Mouse (Mus musculus) brain, embryonic 14.5 days (tissue): ENCODE data around the gene Obscn.

Experiments
- CTCF ChIP-seq: fragments of 200-500 bp; IDR thresholded peaks from 2 replicates; pipeline ENCODE4 v1.5.1; 2012; ENCODE audit warnings: inconsistent platforms, mild to moderate bottlenecking, moderate library complexity, borderline replicate concordance; ENCODE audit not compliant: insufficient read depth, insufficient read length; ENCODE audit errors: extremely low read depth
- POLR2A ChIP-seq: fragments of 200-500 bp; IDR thresholded peaks from 2 replicates; pipeline ENCODE4 v1.6.1; 2012; ENCODE audit warnings: mild to moderate bottlenecking, inconsistent platforms, borderline replicate concordance; ENCODE audit not compliant: poor library complexity, insufficient read depth, insufficient read length, severe bottlenecking; ENCODE audit errors: extremely low read depth

DNA sequence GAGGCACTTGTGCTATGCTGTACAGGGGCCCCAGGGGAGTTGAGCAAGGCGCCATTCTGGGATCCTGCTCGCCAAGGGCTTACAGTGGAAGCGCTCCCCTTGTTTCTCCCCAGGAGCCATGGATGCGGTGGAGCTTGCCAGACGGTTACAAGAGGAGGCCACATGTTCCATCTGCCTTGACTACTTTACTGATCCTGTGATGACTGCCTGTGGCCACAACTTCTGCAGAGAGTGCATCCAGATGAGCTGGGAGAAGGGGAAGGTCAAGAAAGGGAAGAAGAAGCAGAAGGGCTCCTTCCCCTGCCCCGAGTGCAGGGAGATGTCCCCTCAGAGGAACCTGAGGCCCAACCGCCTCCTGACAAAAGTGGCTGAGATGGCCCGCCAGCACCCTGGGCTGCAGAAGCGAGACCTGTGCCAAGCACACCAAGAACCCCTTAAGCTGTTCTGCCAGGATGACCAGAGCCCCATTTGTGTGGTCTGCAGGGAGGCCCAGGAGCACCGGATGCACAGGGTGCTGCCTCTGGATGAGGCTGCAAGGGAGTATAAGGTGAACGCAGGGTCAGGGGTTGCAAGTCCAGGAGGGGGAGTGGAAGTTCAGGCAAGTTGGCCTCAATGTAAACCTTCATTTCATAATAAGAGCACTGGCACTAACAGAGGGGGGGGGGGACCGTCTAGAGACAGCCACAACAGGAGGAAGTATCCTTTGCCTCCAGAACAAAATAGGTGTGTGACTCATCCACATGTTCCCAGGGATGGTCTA is 171.0 kb downstream of the Obscn start:
- TF ChIP-seq CTCF = no peak
- no peak for TF ChIP-seq POLR2A
